Mouse (Mus musculus) stomach, embryonic 14.5 days (tissue): ENCODE data around the gene Ice2. TPM values are rescaled to one million over a fixed set of nuclear protein-coding genes. Genes with fewer than 3 reads are reported as not detected.
A peak's percentile ranks its signal among the peaks of the same experiment; 100 is the strongest.

Source experiments
- ATAC-seq: fragments of 200-750 bp; cut with Nextera tagmentation; 2 replicates; pipeline ENCODE4 v1.8.0; 2017; ENCODE audit warnings: low read depth, moderate TSS enrichment; ENCODE audit not compliant: insufficient number of reproducible peaks, insufficient read depth, low FRiP score
- H3K27ac ChIP-seq: fragments of 300-500 bp; sonication (generic); 2 replicates; pipeline ENCODE4 v1.5.1; 2014; ENCODE audit warnings: mild to moderate bottlenecking, low read length, moderate library complexity, mixed read lengths
- H3K27me3 ChIP-seq: fragments of 300-500 bp; sonication (generic); 2 replicates; pipeline ENCODE4 v1.6.1; 2014; ENCODE audit warnings: low read length, control low read depth, mixed read lengths; ENCODE audit not compliant: control insufficient read depth, insufficient read depth
- H3K36me3 ChIP-seq: fragments of 300-500 bp; sonication (generic); 2 replicates; pipeline ENCODE4 v1.6.1; 2014; ENCODE audit warnings: mild to moderate bottlenecking, control low read depth, low read length, moderate library complexity, mixed read lengths; ENCODE audit not compliant: control insufficient read depth, insufficient read depth
- H3K4me1 ChIP-seq: fragments of 300-500 bp; sonication (generic); 2 replicates; pipeline ENCODE4 v1.6.1; 2014; ENCODE audit warnings: low read length, control low read depth, mixed read lengths; ENCODE audit not compliant: control insufficient read depth, insufficient read depth
- H3K4me2 ChIP-seq: fragments of 300-500 bp; sonication (generic); replicated peaks from 2 replicates; pipeline ENCODE4 v1.6.1; 2014; ENCODE audit warnings: low read depth, low read length, control low read depth
- H3K4me3 ChIP-seq: fragments of 300-500 bp; sonication (generic); 2 replicates; pipeline ENCODE4 v1.5.1; 2014; ENCODE audit warnings: low read depth, low read length, control low read depth
- H3K9ac ChIP-seq: fragments of 300-500 bp; sonication (generic); replicated peaks from 2 replicates; pipeline ENCODE4 v1.6.1; 2014; ENCODE audit warnings: low read depth, mild to moderate bottlenecking, control low read depth, low read length, moderate library complexity, mixed read lengths
- H3K9me3 ChIP-seq: fragments of 300-500 bp; sonication (generic); 2 replicates; pipeline ENCODE4 v1.6.1; 2016; ENCODE audit warnings: low read depth, low read length, control low read depth; ENCODE audit not compliant: control insufficient read depth
- WGBS: fragments of 180-500 bp; shearing (Covaris S2); extraction: QIAGEN DNeasy Blood & Tissue Kit; methylation state at CpG from one replicate; pipeline ENCODE4 v1.1.7; 2014; 5-methylcytosine and 5-hydroxymethylcytosine counted together
- polyA plus RNA-seq: library from polyadenylated mRNA; unstranded; fragments of >200 nt; fragmentation: Nextera tagmentation; extraction: Ambion mirVana; gene quantifications from 2 replicates; pipeline ENCODE4 v1.2.1, GENCODE M21; 2014

The Ice2 gene
- polyA plus RNA-seq, 1 experiment from 2014 or later: 24.0 TPM

GRCm38 (mm10) chr9:69458982-69459381, 61.3 kb downstream of the Ice2 start:
- Histone ChIP-seq H3K4me3 (no peak overlapping the region), H3K27ac (peak overlapping the region; percentile 89; the same call in 1 of the 2 replicates), H3K36me3 (peaks cover 3% of the 10 kb centered on the region; the same call in 1 of the 2 replicates), H3K27me3 (no peaks in the 10 kb centered on the region), H3K4me1 (peaks cover 60% of the 10 kb centered on the region), H3K9ac (no peak overlapping the region), H3K4me2 (0 out of 2 replicates have a peak overlapping the region, but pooled peaks have one; percentile 16), H3K9me3 (no peaks in the 10 kb centered on the region)
- WGBS: 19% methylated on average over 2 of the region's 2 CpGs
- 0 out of 2 replicates have a peak, but pooled peaks have one; percentile 15 for ATAC-seq

GRCm38 (mm10) chr9:69459876-69460275, 62.2 kb downstream of the Ice2 start:
- H3K9ac ChIP-seq: no peak overlapping the region
- WGBS: 88% methylated on average over 7 of the region's 7 CpGs
- no peaks in the 10 kb centered on the region for H3K9me3 ChIP-seq
- peak overlapping the region; percentile 89; the same call in 1 of the 2 replicates for H3K27ac ChIP-seq
- peaks cover 59% of the 10 kb centered on the region for H3K4me1 ChIP-seq
- no peak for ATAC-seq
- no peak overlapping the region for H3K4me2 ChIP-seq
- H3K4me3 ChIP-seq: no peak overlapping the region
- H3K36me3 ChIP-seq: peaks cover 3% of the 10 kb centered on the region; the same call in 1 of the 2 replicates
- no peaks in the 10 kb centered on the region for H3K27me3 ChIP-seq

DNA sequence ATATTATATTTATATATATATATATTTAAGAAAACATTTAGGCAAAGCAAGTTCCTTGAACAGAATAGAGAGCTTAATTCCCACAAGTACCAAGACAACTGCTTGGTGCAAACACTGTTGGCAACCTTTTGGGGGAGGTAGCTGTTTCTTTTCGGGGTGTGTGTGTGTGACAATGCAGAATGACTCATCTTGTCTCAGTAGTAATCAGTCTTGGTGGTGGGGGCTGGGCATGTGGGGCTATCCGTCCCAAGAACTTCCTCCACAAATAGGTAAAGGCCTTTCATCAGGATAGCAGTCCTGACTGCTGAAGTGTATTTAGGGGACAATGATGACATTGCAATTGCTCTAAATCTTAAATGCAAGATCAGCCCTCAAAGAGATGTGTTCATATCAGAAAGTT, 65.3 kb downstream of the Ice2 start:
- H3K36me3 ChIP-seq: peaks cover 19% of the 10 kb centered on the region
- no peaks in the 10 kb centered on the region for H3K9me3 ChIP-seq
- peaks cover 56% of the 10 kb centered on the region for H3K4me1 ChIP-seq
- H3K27me3 ChIP-seq: no peaks in the 10 kb centered on the region
- H3K4me2 ChIP-seq: no peak overlapping the region
- no peak for ATAC-seq
- no peak overlapping the region for H3K4me3 ChIP-seq
- 66% methylated on average over 2 of the region's 2 CpGs for WGBS
- H3K27ac ChIP-seq: peak overlapping the region; percentile 75; the same call in 1 of the 2 replicates
- H3K9ac ChIP-seq: no peak overlapping the region

GRCm38 (mm10) chr9:69464109-69464756, 66.5 kb downstream of the Ice2 start:
- no peak overlapping the region for H3K4me2 ChIP-seq
- H3K9me3 ChIP-seq: no peaks in the 10 kb centered on the region
- peaks cover 20% of the 10 kb centered on the region for H3K36me3 ChIP-seq
- whole genome bisulfite sequencing: 38% methylated on average over 6 of the region's 6 CpGs
- no peak overlapping the region for H3K9ac ChIP-seq
- no peaks in the 10 kb centered on the region for H3K27me3 ChIP-seq
- peak overlapping the region; percentile 75; the same call in 1 of the 2 replicates for H3K27ac ChIP-seq
- no peak overlapping the region for H3K4me3 ChIP-seq
- H3K4me1 ChIP-seq: peaks cover 53% of the 10 kb centered on the region
- peak; percentile 46; the same call in 1 of the 2 replicates for ATAC-seq

DNA sequence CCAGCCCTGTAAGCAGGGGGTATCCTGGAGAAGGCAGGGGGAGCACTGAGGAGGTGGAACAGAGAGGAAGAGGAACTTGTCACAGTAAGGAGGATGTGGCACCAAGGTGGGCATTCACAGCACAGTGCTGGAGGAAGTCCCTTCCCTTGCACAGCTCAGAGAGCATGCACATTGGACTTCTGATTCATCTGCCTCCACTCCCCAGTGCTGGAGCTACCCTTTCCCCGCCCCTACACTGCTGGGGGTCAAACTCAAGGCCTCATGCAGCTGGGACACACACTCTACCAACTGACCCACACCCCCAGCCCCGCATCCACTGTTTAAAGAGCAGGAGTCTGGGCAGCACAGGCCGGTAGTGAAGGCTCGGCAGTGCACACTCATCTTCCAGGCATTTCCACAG, 68.4 kb downstream of the Ice2 start:
- no peak for ATAC-seq
- Histone ChIP-seq H3K36me3 (peaks cover 16% of the 10 kb centered on the region), H3K9me3 (no peaks in the 10 kb centered on the region), H3K4me1 (peaks cover 62% of the 10 kb centered on the region), H3K9ac (no peak overlapping the region), H3K4me2 (no peak overlapping the region), H3K4me3 (no peak overlapping the region), H3K27ac (peak overlapping the region; percentile 48; the same call in 1 of the 2 replicates), H3K27me3 (no peaks in the 10 kb centered on the region)
- WGBS: 44% methylated on average over 4 of the region's 4 CpGs

- H3K36me3 ChIP-seq: peaks cover 16% of the 10 kb centered on the region
- H3K4me1 ChIP-seq: peaks cover 69% of the 10 kb centered on the region
- no peak overlapping the region for H3K9ac ChIP-seq
- no peak for ATAC-seq
- no peak overlapping the region for H3K4me2 ChIP-seq
- WGBS: 46% methylated on average over 10 of the region's 10 CpGs
- H3K4me3 ChIP-seq: no peak overlapping the region
- peak overlapping the region; percentile 67 for H3K27ac ChIP-seq
- H3K9me3 ChIP-seq: no peaks in the 10 kb centered on the region
- H3K27me3 ChIP-seq: no peaks in the 10 kb centered on the region
These were observed 69.7 kb downstream of the Ice2 start for GRCm38 (mm10) chr9:69467310-69467939.

GRCm38 (mm10) chr9:69468991-69469390, 71.3 kb downstream of the Ice2 start:
- H3K27ac ChIP-seq: peak overlapping the region; percentile 92; the same call in 1 of the 2 replicates
- no peak overlapping the region for H3K9ac ChIP-seq
- no peak overlapping the region for H3K4me2 ChIP-seq
- H3K4me3 ChIP-seq: no peak overlapping the region
- H3K9me3 ChIP-seq: no peaks in the 10 kb centered on the region
- H3K27me3 ChIP-seq: no peaks in the 10 kb centered on the region
- peaks cover 74% of the 10 kb centered on the region for H3K4me1 ChIP-seq
- ATAC-seq: peak; percentile 46
- WGBS: 10% methylated on average over 9 of the region's 9 CpGs
- peaks cover 25% of the 10 kb centered on the region for H3K36me3 ChIP-seq

DNA sequence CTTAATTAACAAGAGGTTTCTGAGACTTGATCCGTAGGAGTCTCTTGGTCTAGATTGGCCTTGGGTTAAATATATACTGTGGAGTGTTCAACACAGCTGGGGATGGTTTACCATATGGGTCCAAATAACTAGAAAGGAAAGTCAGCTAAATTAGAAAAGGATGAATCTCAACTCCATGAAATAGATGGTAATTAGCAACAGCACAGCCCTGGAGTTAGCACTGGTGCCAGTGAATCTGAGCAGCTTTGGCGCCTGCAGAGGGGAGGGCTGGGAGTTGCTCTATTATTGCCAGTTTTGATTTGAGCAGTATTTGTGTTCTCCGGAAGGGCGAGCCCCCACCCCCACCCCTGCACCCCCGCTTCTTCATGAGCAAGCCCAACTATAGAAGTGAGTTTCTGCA, 72.7 kb downstream of the Ice2 start:
- H3K9me3 ChIP-seq: no peaks in the 10 kb centered on the region
- ATAC-seq: peak; percentile 29; the same call in 1 of the 2 replicates
- peaks cover 24% of the 10 kb centered on the region for H3K36me3 ChIP-seq
- H3K27me3 ChIP-seq: no peaks in the 10 kb centered on the region
- peak overlapping the region; percentile 92 for H3K27ac ChIP-seq
- 29% methylated on average over 5 of the region's 5 CpGs for WGBS
- H3K9ac ChIP-seq: no peak overlapping the region
- peaks cover 73% of the 10 kb centered on the region for H3K4me1 ChIP-seq
- no peak overlapping the region for H3K4me3 ChIP-seq
- H3K4me2 ChIP-seq: 0 out of 2 replicates have a peak overlapping the region, but pooled peaks have one; percentile 7
